Mouse (Mus musculus) midbrain, embryonic 11.5 days (tissue): ENCODE measurements around the gene Fbxl17. TPM values are rescaled to one million over a fixed set of nuclear protein-coding genes. Genes with fewer than 3 reads are reported as not detected.

Source experiments
- ATAC-seq: fragments of 200-750 bp; cut with Nextera tagmentation; 2 replicates; pipeline ENCODE4 v1.8.0; 2017; ENCODE audit warnings: moderate TSS enrichment, moderate library complexity; ENCODE audit not compliant: low FRiP score
- DNase-seq: peaks from one replicate; pipeline ENCODE4 v3.0.0; 2015; ENCODE audit warnings: low spot score; ENCODE audit errors: missing footprints
- H3K27ac ChIP-seq: fragments of 300-500 bp; sonication (generic); 2 replicates; pipeline ENCODE4 v1.5.1; 2014; ENCODE audit warnings: low read depth, low read length
- H3K27me3 ChIP-seq: fragments of 300-500 bp; sonication (generic); 2 replicates; pipeline ENCODE4 v1.6.1; 2014; ENCODE audit warnings: mild to moderate bottlenecking, low read length, moderate library complexity, mixed read lengths; ENCODE audit not compliant: control insufficient read depth, insufficient read depth
- H3K36me3 ChIP-seq: fragments of 300-500 bp; sonication (generic); 2 replicates; pipeline ENCODE4 v1.6.1; 2014; ENCODE audit warnings: mild to moderate bottlenecking, low read length, moderate library complexity, mixed read lengths; ENCODE audit not compliant: control insufficient read depth, insufficient read depth
- H3K4me1 ChIP-seq: fragments of 300-500 bp; sonication (generic); 2 replicates; pipeline ENCODE4 v1.6.1; 2014; ENCODE audit warnings: low read length; ENCODE audit not compliant: control insufficient read depth, insufficient read depth
- H3K4me2 ChIP-seq: fragments of 300-500 bp; sonication (generic); 2 replicates; pipeline ENCODE4 v1.6.1; 2014; ENCODE audit warnings: mild to moderate bottlenecking, moderate library complexity
- H3K4me3 ChIP-seq: fragments of 300-500 bp; sonication (generic); 2 replicates; pipeline ENCODE4 v1.5.1; 2014; ENCODE audit warnings: low read depth, low read length
- H3K9ac ChIP-seq: fragments of 300-500 bp; sonication (generic); 2 replicates; pipeline ENCODE4 v1.6.1; 2014; ENCODE audit warnings: low read length
- H3K9me3 ChIP-seq: fragments of 300-500 bp; sonication (generic); 2 replicates; pipeline ENCODE4 v1.6.1; 2016; ENCODE audit warnings: low read length; ENCODE audit not compliant: control insufficient read depth
- WGBS: fragments of 180-500 bp; shearing (Covaris S2); extraction: QIAGEN DNeasy Blood & Tissue Kit; methylation state at CpG from one replicate; pipeline ENCODE4 v1.1.7; 2014; 5-methylcytosine and 5-hydroxymethylcytosine counted together
- microRNA-seq: library from miRNA; unstranded; fragments of <30 nt; microRNA quantifications from one replicate; pipeline ENCODE4, GENCODE M21; 2017
- polyA plus RNA-seq: library from polyadenylated mRNA; unstranded; fragments of >200 nt; fragmentation: Nextera tagmentation; extraction: Ambion mirVana; gene quantifications from 2 replicates; pipeline ENCODE4 v1.2.1, GENCODE M21; 2014

Gene Fbxl17
- polyA plus RNA-seq, 1 experiment from 2014 or later: 15.8 TPM

GRCm38 (mm10) chr17:63012571-63012923 is 487.3 kb downstream of the Fbxl17 start:
- ATAC-seq (no peak), DNase-seq (no peak)
- Histone ChIP-seq H3K4me3 (no peak overlapping the region), H3K27me3 (no peaks in the 10 kb centered on the region), H3K4me1 (peaks cover 6% of the 10 kb centered on the region; the same call in 1 of the 2 replicates), H3K36me3 (no peaks in the 10 kb centered on the region), H3K9ac (no peak overlapping the region), H3K4me2 (no peak overlapping the region), H3K9me3 (no peaks in the 10 kb centered on the region), H3K27ac (no peak overlapping the region)
- WGBS: 82% methylated on average over 3 of the region's 3 CpGs

DNA sequence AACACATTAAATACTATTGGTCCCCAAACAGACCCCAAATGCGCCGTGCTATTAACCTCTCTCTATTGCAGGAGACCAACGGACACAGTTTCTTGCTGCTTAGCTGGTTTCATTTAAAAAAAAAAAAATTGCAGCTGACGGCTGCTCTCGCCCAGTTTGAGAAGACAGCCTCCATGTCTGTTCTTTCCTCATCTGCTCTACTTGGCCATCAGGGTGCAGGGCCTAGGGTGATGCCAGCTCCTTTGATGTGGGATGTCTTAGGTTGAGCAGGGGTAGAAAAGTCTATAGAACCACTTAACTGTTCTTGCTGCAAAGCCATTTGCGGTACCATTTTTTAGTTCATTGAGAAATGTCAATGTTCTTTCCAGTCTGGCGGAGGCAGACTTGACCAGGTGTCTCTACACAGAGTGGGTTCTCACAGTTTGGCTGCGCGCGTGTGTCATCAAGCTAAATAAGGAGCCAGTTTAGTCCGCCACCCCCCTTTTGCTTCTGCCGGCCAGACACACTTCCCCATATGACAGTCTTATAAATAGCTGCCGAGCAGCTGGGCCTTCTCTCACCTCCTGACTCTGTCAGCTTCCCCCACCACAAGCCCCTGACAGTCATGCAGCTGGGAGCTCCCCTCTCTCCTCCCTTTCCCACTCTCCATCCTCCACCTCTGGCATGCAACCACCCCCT is 487.8 kb downstream of the Fbxl17 start:
- no peak overlapping the region for H3K4me3 ChIP-seq
- no peaks in the 10 kb centered on the region for H3K27me3 ChIP-seq
- ATAC-seq (no peak), DNase-seq (no peak)
- no peaks in the 10 kb centered on the region for H3K9me3 ChIP-seq
- no peaks in the 10 kb centered on the region for H3K36me3 ChIP-seq
- peaks cover 6% of the 10 kb centered on the region; the same call in 1 of the 2 replicates for H3K4me1 ChIP-seq
- no peak overlapping the region for H3K4me2 ChIP-seq
- no peak overlapping the region for H3K27ac ChIP-seq
- 90% methylated on average over 13 of the region's 13 CpGs for WGBS
- no peak overlapping the region for H3K9ac ChIP-seq

GRCm38 (mm10) chr17:63010830-63011229 is 489.0 kb downstream of the Fbxl17 start:
- ATAC-seq (no peak), DNase-seq (no peak)
- H3K27ac ChIP-seq: no peak overlapping the region
- peaks cover 6% of the 10 kb centered on the region; the same call in 1 of the 2 replicates for H3K4me1 ChIP-seq
- no peak overlapping the region for H3K9ac ChIP-seq
- no peak overlapping the region for H3K4me2 ChIP-seq
- H3K4me3 ChIP-seq: no peak overlapping the region
- 88% methylated on average over 10 of the region's 10 CpGs for WGBS
- no peaks in the 10 kb centered on the region for H3K9me3 ChIP-seq
- no peaks in the 10 kb centered on the region for H3K27me3 ChIP-seq
- H3K36me3 ChIP-seq: no peaks in the 10 kb centered on the region

- 86% methylated on average over 4 of the region's 4 CpGs for WGBS
- Histone ChIP-seq H3K27ac (no peak overlapping the region), H3K4me3 (no peak overlapping the region), H3K9me3 (no peaks in the 10 kb centered on the region), H3K4me2 (no peak overlapping the region), H3K9ac (no peak overlapping the region), H3K4me1 (peaks cover 9% of the 10 kb centered on the region; the same call in 1 of the 2 replicates), H3K27me3 (no peaks in the 10 kb centered on the region), H3K36me3 (no peaks in the 10 kb centered on the region)
- no peak for DNase-seq
- ATAC-seq: no peak
These were observed 491.0 kb downstream of the Fbxl17 start for GRCm38 (mm10) chr17:63008788-63009187.

DNA sequence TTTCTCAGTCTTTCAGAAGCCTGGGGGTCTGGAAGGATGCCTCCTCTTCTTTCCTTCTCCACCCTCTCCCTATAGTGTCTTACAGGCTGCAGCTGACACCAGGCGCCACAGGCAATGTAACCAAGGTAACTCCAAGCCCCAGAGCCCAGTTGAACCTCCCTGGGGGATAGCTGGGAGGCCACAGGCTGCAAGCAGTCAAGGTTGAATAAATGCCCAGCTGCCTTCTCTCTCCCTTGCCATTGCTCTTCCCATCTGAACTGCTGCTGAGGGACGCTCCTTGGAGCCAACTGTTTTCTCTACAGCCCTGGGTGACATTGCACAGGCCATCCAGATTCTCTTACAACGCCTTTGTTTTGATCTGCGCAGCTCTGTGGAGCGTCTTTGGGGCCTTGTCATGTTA is 491.5 kb downstream of the Fbxl17 start:
- H3K4me3 ChIP-seq: no peak overlapping the region
- peaks cover 9% of the 10 kb centered on the region; the same call in 1 of the 2 replicates for H3K4me1 ChIP-seq
- WGBS: 56% methylated on average over 5 of the region's 5 CpGs
- no peaks in the 10 kb centered on the region for H3K27me3 ChIP-seq
- no peak overlapping the region for H3K9ac ChIP-seq
- DNase-seq (peak; percentile 90), ATAC-seq (peak; percentile 78)
- H3K27ac ChIP-seq: no peak overlapping the region
- no peaks in the 10 kb centered on the region for H3K9me3 ChIP-seq
- H3K4me2 ChIP-seq: no peak overlapping the region
- H3K36me3 ChIP-seq: no peaks in the 10 kb centered on the region

GRCm38 (mm10) chr17:63007876-63008275 is 491.9 kb downstream of the Fbxl17 start:
- Histone ChIP-seq H3K4me3 (no peak overlapping the region), H3K9ac (no peak overlapping the region), H3K27ac (no peak overlapping the region), H3K4me1 (peaks cover 9% of the 10 kb centered on the region; the same call in 1 of the 2 replicates), H3K9me3 (no peaks in the 10 kb centered on the region), H3K36me3 (no peaks in the 10 kb centered on the region), H3K4me2 (no peak overlapping the region), H3K27me3 (no peaks in the 10 kb centered on the region)
- WGBS: 70% methylated on average over 12 of the region's 12 CpGs
- DNase-seq: no peak
- ATAC-seq: no peak

Small RNA genes within 50 kb of the gene (microRNA-seq; reads per million reads assigned to microRNA genes)
- gene Gm24813: not detected
